Mouse (Mus musculus) kidney, embryonic 14.5 days (tissue): ENCODE data around the gene Radil. TPM values are rescaled to one million over a fixed set of nuclear protein-coding genes. Genes with fewer than 3 reads are reported as not detected.

Source experiments
- ATAC-seq: fragments of 200-750 bp; cut with Nextera tagmentation; 2 replicates; pipeline ENCODE4 v1.8.0; 2017; ENCODE audit warnings: moderate number of reproducible peaks, mild to moderate bottlenecking, moderate TSS enrichment, moderate library complexity; ENCODE audit not compliant: low FRiP score, low TSS enrichment
- H3K27ac ChIP-seq: fragments of 300-500 bp; sonication (generic); 2 replicates; pipeline ENCODE4 v1.5.1; 2014; ENCODE audit warnings: low read depth, mild to moderate bottlenecking, low read length, moderate library complexity, mixed read lengths
- H3K27me3 ChIP-seq: fragments of 300-500 bp; sonication (generic); 2 replicates; pipeline ENCODE4 v1.6.1; 2014; ENCODE audit warnings: mild to moderate bottlenecking, low read length; ENCODE audit not compliant: control insufficient read depth, insufficient read depth
- H3K36me3 ChIP-seq: fragments of 300-500 bp; sonication (generic); 2 replicates; pipeline ENCODE4 v1.6.1; 2014; ENCODE audit warnings: low read length, mixed read lengths; ENCODE audit not compliant: control insufficient read depth, insufficient read depth
- H3K4me1 ChIP-seq: fragments of 300-500 bp; sonication (generic); 2 replicates; pipeline ENCODE4 v1.6.1; 2014; ENCODE audit warnings: low read length, mixed read lengths; ENCODE audit not compliant: control insufficient read depth, insufficient read depth
- H3K4me2 ChIP-seq: fragments of 300-500 bp; sonication (generic); replicated peaks from 2 replicates; pipeline ENCODE4 v1.6.1; 2014; ENCODE audit warnings: low read depth, mild to moderate bottlenecking, low read length
- H3K4me3 ChIP-seq: fragments of 300-500 bp; sonication (generic); 2 replicates; pipeline ENCODE4 v1.5.1; 2014; ENCODE audit warnings: mild to moderate bottlenecking, low read length
- H3K9ac ChIP-seq: fragments of 300-500 bp; sonication (generic); 2 replicates; pipeline ENCODE4 v1.6.1; 2014; ENCODE audit warnings: low read depth, mild to moderate bottlenecking, low read length, moderate library complexity
- H3K9me3 ChIP-seq: fragments of 300-500 bp; sonication (generic); 2 replicates; pipeline ENCODE4 v1.6.1; 2016; ENCODE audit warnings: low read length; ENCODE audit not compliant: control insufficient read depth
- WGBS: fragments of 180-500 bp; shearing (Covaris S2); extraction: QIAGEN DNeasy Blood & Tissue Kit; methylation state at CpG from one replicate; pipeline ENCODE4 v1.1.7; 2014; 5-methylcytosine and 5-hydroxymethylcytosine counted together
- polyA plus RNA-seq: library from polyadenylated mRNA; unstranded; fragments of >200 nt; fragmentation: Nextera tagmentation; extraction: Ambion mirVana; gene quantifications from 2 replicates; pipeline ENCODE4 v1.2.1, GENCODE M21; 2014

The Radil gene
- 0.90 and 1.7 TPM in 2 replicates for polyA plus RNA-seq

GRCm38 (mm10) chr5:142550706-142551652 is at the start of gene Radil:
TSS of gene Radil (minus strand) at chr5:142551098.
- Histone ChIP-seq H3K4me3 (peak within 1 kb of the TSS; percentile 48), H3K27ac (0 out of 2 replicates have a peak within 1 kb of the TSS, but pooled peaks have one; percentile 17), H3K4me2 (peak within 1 kb of the TSS; percentile 90), H3K36me3 (no peaks in the 10 kb centered on the region), H3K9me3 (no peaks in the 10 kb centered on the region), H3K9ac (peak within 1 kb of the TSS; percentile 25; the same call in 1 of the 2 replicates), H3K4me1 (peaks cover 6% of the 10 kb centered on the region; the same call in 1 of the 2 replicates), H3K27me3 (no peaks in the 10 kb centered on the region; the same call in 1 of the 2 replicates)
- 2% methylated on average over 72 of the region's 80 CpGs for WGBS
- ATAC-seq: peak; percentile 95

- no peaks in the 10 kb centered on the region for H3K4me1 ChIP-seq
Measured at GRCm38 (mm10) chr5:142597648-142598390, 46.9 kb upstream of the Radil start.

GRCm38 (mm10) chr5:142596723-142597122 is 45.8 kb upstream of the Radil start:
- Histone ChIP-seq H3K27ac (no peak overlapping the region), H3K27me3 (no peaks in the 10 kb centered on the region), H3K4me2 (no peak overlapping the region), H3K36me3 (no peaks in the 10 kb centered on the region), H3K9me3 (no peaks in the 10 kb centered on the region), H3K4me3 (no peak overlapping the region), H3K9ac (no peak overlapping the region), H3K4me1 (no peaks in the 10 kb centered on the region)
- 86% methylated on average over 6 of the region's 6 CpGs for WGBS
- no peak for ATAC-seq

More at GRCm38 (mm10) chr5:142597648-142598390, 46.9 kb upstream of the Radil start:
- no peaks in the 10 kb centered on the region for H3K36me3 ChIP-seq
- no peak overlapping the region for H3K9ac ChIP-seq
- no peak overlapping the region for H3K27ac ChIP-seq
- H3K27me3 ChIP-seq: no peaks in the 10 kb centered on the region
- no peak for ATAC-seq
- no peaks in the 10 kb centered on the region for H3K9me3 ChIP-seq
- WGBS: 75% methylated on average over 6 of the region's 6 CpGs
- no peak overlapping the region for H3K4me3 ChIP-seq
- H3K4me2 ChIP-seq: no peak overlapping the region

GRCm38 (mm10) chr5:142595698-142596097 is 44.8 kb upstream of the Radil start:
- H3K27me3 ChIP-seq: no peaks in the 10 kb centered on the region
- no peaks in the 10 kb centered on the region for H3K4me1 ChIP-seq
- no peak overlapping the region for H3K4me2 ChIP-seq
- H3K9me3 ChIP-seq: no peaks in the 10 kb centered on the region
- no peak overlapping the region for H3K9ac ChIP-seq
- H3K27ac ChIP-seq: no peak overlapping the region
- H3K36me3 ChIP-seq: no peaks in the 10 kb centered on the region
- WGBS: 82% methylated on average over 3 of the region's 3 CpGs
- no peak overlapping the region for H3K4me3 ChIP-seq
- ATAC-seq: no peak

GRCm38 (mm10) chr5:142590953-142591616 is 40.2 kb upstream of the Radil start:
- Histone ChIP-seq H3K9ac (no peak overlapping the region), H3K36me3 (no peaks in the 10 kb centered on the region), H3K4me2 (no peak overlapping the region), H3K4me3 (no peak overlapping the region), H3K27ac (no peak overlapping the region), H3K27me3 (no peaks in the 10 kb centered on the region), H3K9me3 (no peaks in the 10 kb centered on the region), H3K4me1 (no peaks in the 10 kb centered on the region)
- WGBS: 79% methylated on average over 6 of the region's 6 CpGs
- ATAC-seq: no peak

- Histone ChIP-seq H3K27me3 (no peaks in the 10 kb centered on the region), H3K4me3 (no peak overlapping the region), H3K27ac (no peak overlapping the region), H3K36me3 (no peaks in the 10 kb centered on the region), H3K9me3 (no peaks in the 10 kb centered on the region), H3K4me1 (no peaks in the 10 kb centered on the region), H3K4me2 (no peak overlapping the region), H3K9ac (no peak overlapping the region)
- ATAC-seq: no peak
- WGBS: 69% methylated on average over 14 of the region's 14 CpGs
Measured at GRCm38 (mm10) chr5:142583616-142584126, 32.8 kb upstream of the Radil start.

GRCm38 (mm10) chr5:142581517-142581916 is 30.6 kb upstream of the Radil start:
- H3K27ac ChIP-seq: no peak overlapping the region
- no peaks in the 10 kb centered on the region for H3K36me3 ChIP-seq
- peak; percentile 72 for ATAC-seq
- no peaks in the 10 kb centered on the region for H3K27me3 ChIP-seq
- no peak overlapping the region for H3K9ac ChIP-seq
- no peak overlapping the region for H3K4me3 ChIP-seq
- WGBS: 18% methylated on average over 5 of the region's 5 CpGs
- H3K9me3 ChIP-seq: peaks cover 3% of the 10 kb centered on the region; the same call in 1 of the 2 replicates
- H3K4me1 ChIP-seq: no peaks in the 10 kb centered on the region
- H3K4me2 ChIP-seq: no peak overlapping the region

- Histone ChIP-seq H3K27me3 (no peaks in the 10 kb centered on the region), H3K4me1 (no peaks in the 10 kb centered on the region), H3K9me3 (peaks cover 3% of the 10 kb centered on the region; the same call in 1 of the 2 replicates), H3K4me2 (no peak overlapping the region), H3K36me3 (no peaks in the 10 kb centered on the region), H3K9ac (no peak overlapping the region), H3K27ac (no peak overlapping the region), H3K4me3 (no peak overlapping the region)
- ATAC-seq: no peak
- 86% methylated on average over 10 of the region's 10 CpGs for WGBS
Measured at GRCm38 (mm10) chr5:142578192-142578591, 27.3 kb upstream of the Radil start.
